In the genomic region with DNA sequence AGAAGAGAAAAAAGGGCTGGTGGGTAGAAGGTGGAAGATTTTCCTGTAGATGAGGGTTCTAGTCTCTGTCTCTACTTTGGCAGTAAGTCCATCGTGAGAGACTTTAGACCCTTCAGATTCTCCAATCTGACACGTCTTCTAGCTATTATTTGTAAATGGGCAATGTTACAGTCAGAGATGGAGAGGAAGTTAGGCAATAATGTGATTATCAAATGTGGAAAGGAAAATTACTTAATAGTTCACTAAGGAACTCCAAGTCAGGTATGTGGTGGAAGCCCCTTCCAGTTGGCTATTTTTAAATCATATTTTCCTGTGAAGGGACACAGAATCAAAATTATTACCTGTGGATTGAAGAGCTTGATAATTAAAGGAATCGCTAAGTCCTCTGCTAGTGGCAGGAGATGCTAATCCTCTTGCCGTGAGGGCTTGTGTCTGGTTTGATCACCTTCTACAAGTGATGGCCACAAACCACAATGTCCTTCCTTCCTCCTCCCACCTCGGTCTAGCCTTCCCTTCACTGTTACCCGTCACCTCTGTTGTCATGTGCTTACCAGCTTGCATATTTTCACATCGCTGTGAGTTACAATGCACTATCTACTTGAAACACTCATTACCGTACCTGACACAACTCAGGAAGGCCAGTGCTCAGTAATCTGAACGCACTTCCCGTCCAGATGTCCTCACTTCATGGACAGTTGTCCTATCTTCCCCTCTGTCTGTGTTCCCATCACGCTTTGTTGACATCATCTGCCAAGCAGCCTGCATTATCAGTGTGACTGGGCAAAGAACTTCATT, we compare ENCODE assay signal across 24 mouse cellular contexts. TPM values are rescaled to one million over a fixed set of nuclear protein-coding genes. Genes with fewer than 3 reads are reported as not detected.
DNase-seq lines count a peak whose midpoint lies in the region; ATAC-seq and TF ChIP-seq lines count a peak whose summit lies in the region.
"Had no signal": no experiment of that assay in that cellular context is flagged by ENCODE, and none has a peak within 500 bp of the region (broad histone marks: within the 10 kb centered on the region; RNA-seq: fewer than 3 reads in every experiment).

No protein-coding gene starts in this region.

- TF ChIP-seq EP300 in liver, postnatal 0 days (IDR thresholded peaks at IDR 0.05; ENCODE audit: low read depth) = peak; percentile 87

- peak overlapping the region; percentile 5; the same call in 1 of the 2 replicates for H3K27ac ChIP-seq in liver, postnatal 0 days (ENCODE audit: low read depth)
- no peak overlapping the region for H3K27ac ChIP-seq in forebrain, embryonic 16.5 days (ENCODE audit: low read length)
- H3K27ac ChIP-seq: hindbrain, postnatal 0 days; neural tube, embryonic 13.5 days had no signal

- no peak overlapping the region for H3K4me2 ChIP-seq in liver, postnatal 0 days (ENCODE audit: low read depth, low read length)
- H3K4me2 ChIP-seq in forebrain, embryonic 16.5 days (ENCODE audit: low read length) = no peak overlapping the region
- H3K4me2 ChIP-seq: heart, embryonic 11.5 days; neural tube, embryonic 13.5 days had no signal

- H3K9me3 ChIP-seq in liver, postnatal 0 days (ENCODE audit: low read length) = no peaks in the 10 kb centered on the region
- no peaks in the 10 kb centered on the region for H3K9me3 ChIP-seq in forebrain, embryonic 16.5 days (ENCODE audit: control insufficient read depth, low read length)
- H3K9me3 ChIP-seq: neural tube, embryonic 13.5 days had no signal

- intact Hi-C loops in heart, postnatal 25 days (cut with DNase I) = no loop called here

- WGBS in liver, postnatal 0 days (ENCODE audit: insufficient replicate concordance) = 34% methylated on average over 11 of the region's 11 CpGs
- 80% methylated on average over 11 of the region's 11 CpGs for WGBS in forebrain, embryonic 16.5 days

- peak; percentile 59 for DNase-seq in heart, adult 11 months
- DNase-seq in heart, postnatal 25 days (ENCODE audit: low spot score) = no peak
- peak; percentile 20 for DNase-seq in liver, postnatal 0 days
- peak; percentile 56 for DNase-seq in splenic B cell, adult 2 months (ENCODE audit: low read depth, low spot score)
- no peak for DNase-seq in thymus, postnatal 10 days (ENCODE audit: low spot score in 2 of 2)
- DNase-seq in frontal cortex, adult 2 months (ENCODE audit: extremely low spot score in 1 of 2, low spot score in 1 of 2) = no peak
- DNase-seq: adrenal gland, postnatal 25 days; cerebellum, adult 9-11 months; forebrain, postnatal 0 days; gastrocnemius, postnatal 14 days; heart, postnatal 36 days; lung, postnatal 4 days; retina, postnatal 1 day; thymus, adult 18-20 months had no signal

- no peaks in the 10 kb centered on the region for H3K4me1 ChIP-seq in liver, postnatal 0 days (ENCODE audit: insufficient read depth)
- H3K4me1 ChIP-seq in forebrain, embryonic 16.5 days (replicated peaks; ENCODE audit: control insufficient read depth, insufficient read depth, low read length) = no peaks in the 10 kb centered on the region
- H3K4me1 ChIP-seq: neural tube, embryonic 13.5 days had no signal

- H3K27me3 ChIP-seq in liver, postnatal 0 days (ENCODE audit: insufficient read depth, low read length) = no peaks in the 10 kb centered on the region
- no peaks in the 10 kb centered on the region for H3K27me3 ChIP-seq in splenic B cell, adult 2 months (ENCODE audit: control insufficient read depth, insufficient read depth, low read length, poor library complexity, severe bottlenecking)
- no peaks in the 10 kb centered on the region for H3K27me3 ChIP-seq in forebrain, embryonic 16.5 days (replicated peaks; ENCODE audit: control insufficient read depth, insufficient read depth, low read length)
- H3K27me3 ChIP-seq: neural tube, embryonic 13.5 days had no signal

- ATAC-seq in granulocyte monocyte progenitor cell, adult 5-6 weeks (replicated peaks; ENCODE audit: poor library complexity, severe bottlenecking) = peak; percentile 79
- peak; percentile 79 for ATAC-seq in liver, postnatal 0 days
- ATAC-seq in forebrain, embryonic 16.5 days = no peak
- ATAC-seq: forebrain, postnatal 0 days; hindbrain, postnatal 0 days; midbrain, embryonic 16.5 days had no signal

- H3K4me3 ChIP-seq in liver, postnatal 0 days (ENCODE audit: low read depth, low read length) = no peak overlapping the region
- no peak overlapping the region for H3K4me3 ChIP-seq in forebrain, embryonic 16.5 days (replicated peaks; ENCODE audit: low read length)
- H3K4me3 ChIP-seq: neural tube, embryonic 13.5 days had no signal

- no peaks in the 10 kb centered on the region for H3K36me3 ChIP-seq in liver, postnatal 0 days (replicated peaks; ENCODE audit: insufficient read depth, low read length)
- H3K36me3 ChIP-seq in splenic B cell, adult 2 months (ENCODE audit: control insufficient read depth, insufficient read depth, low read length, poor library complexity, severe bottlenecking) = no peaks in the 10 kb centered on the region
- H3K36me3 ChIP-seq in forebrain, embryonic 16.5 days (ENCODE audit: control insufficient read depth, insufficient read depth) = no peaks in the 10 kb centered on the region
- H3K36me3 ChIP-seq: neural tube, embryonic 13.5 days had no signal

- H3K9ac ChIP-seq in liver, postnatal 0 days (replicated peaks) = no peak overlapping the region
- no peak overlapping the region for H3K9ac ChIP-seq in forebrain, embryonic 16.5 days (replicated peaks; ENCODE audit: low read depth, low read length)
- H3K9ac ChIP-seq: forebrain, postnatal 0 days; neural tube, embryonic 13.5 days had no signal

- TF ChIP-seq CTCF in liver, postnatal 0 days (IDR thresholded peaks at IDR 0.05; ENCODE audit: low read depth) = no peak

RNA-seq across cellular contexts. Expression of gene Acod1, which starts 1.7 kb away (rescaled TPM):
- total RNA-seq in heart, postnatal 25 days (2021) = not detected
- not detected in 2 replicates for total RNA-seq in granulocyte monocyte progenitor cell, adult 5-6 weeks (2014; fragmentation: Nextera tagmentation)
- 0.67 TPM in 1 of 2 replicates, not detected in the other for total RNA-seq in granulocyte monocyte progenitor cell, adult 5-6 weeks (2017)
- 0.09 TPM in 1 of 2 replicates, not detected in the other for polyA plus RNA-seq in liver, postnatal 0 days (2015; fragmentation: Nextera tagmentation; extraction: Ambion mirVana)
- polyA plus RNA-seq in forebrain, embryonic 16.5 days (2015; fragmentation: Nextera tagmentation; extraction: Ambion mirVana) = not detected in 2 replicates
- polyA plus RNA-seq in frontal cortex, adult 2 months (2012; rRNA removed) = 0.04 and 0.08 TPM in 2 replicates
- total RNA-seq: adrenal gland, postnatal 25 days; ES-E14; forebrain, postnatal 0 days; gastrocnemius, postnatal 14 days; heart, postnatal 36 days; hindbrain, postnatal 0 days; layer of hippocampus, adult 8-10 months; left cerebral cortex, postnatal 10 days had no signal
- polyA plus RNA-seq: forebrain, postnatal 0 days; heart, embryonic 11.5 days; hindbrain, postnatal 0 days; kidney, embryonic 14.5 days; midbrain, embryonic 16.5 days; neural tube, embryonic 13.5 days had no signal

RNA-seq across cellular contexts. Expression of gene Cln5, which starts 21.5 kb away (rescaled TPM):
- 10 to 100 TPM; 17.1 to 18.7 TPM for total RNA-seq in heart, postnatal 25 days (2021)
- total RNA-seq in granulocyte monocyte progenitor cell, adult 5-6 weeks (2014; fragmentation: Nextera tagmentation) = 34.0 and 37.8 TPM in 2 replicates
- 40.2 and 40.5 TPM in 2 replicates for total RNA-seq in granulocyte monocyte progenitor cell, adult 5-6 weeks (2017)
- polyA plus RNA-seq in liver, postnatal 0 days (2015; fragmentation: Nextera tagmentation; extraction: Ambion mirVana) = 14.2 and 15.2 TPM in 2 replicates
- 9.4 TPM in 2 replicates for polyA plus RNA-seq in forebrain, embryonic 16.5 days (2015; fragmentation: Nextera tagmentation; extraction: Ambion mirVana)
- 11.7 and 13.2 TPM in 2 replicates for polyA plus RNA-seq in frontal cortex, adult 2 months (2012; rRNA removed)

RNA-seq across cellular contexts. Expression of gene Fbxl3, which starts 50.9 kb away (rescaled TPM):
- total RNA-seq in heart, postnatal 25 days (2021) = 10 to 100 TPM; 53.9 to 55.5 TPM
- total RNA-seq in granulocyte monocyte progenitor cell, adult 5-6 weeks (2014; fragmentation: Nextera tagmentation) = 30.3 and 40.0 TPM in 2 replicates
- total RNA-seq in granulocyte monocyte progenitor cell, adult 5-6 weeks (2017) = 48.0 and 55.6 TPM in 2 replicates
- 10.2 and 10.7 TPM in 2 replicates for polyA plus RNA-seq in liver, postnatal 0 days (2015; fragmentation: Nextera tagmentation; extraction: Ambion mirVana)
- polyA plus RNA-seq in forebrain, embryonic 16.5 days (2015; fragmentation: Nextera tagmentation; extraction: Ambion mirVana) = 26.5 and 31.0 TPM in 2 replicates
- 94.6 and 101 TPM in 2 replicates for polyA plus RNA-seq in frontal cortex, adult 2 months (2012; rRNA removed)

Comparison
In these comparisons a context has a peak if more than half of its experiments do, and no peak if none do; other contexts are left out.
1. DNase-seq: peak in heart, adult 11 months (single experiment), liver, postnatal 0 days (single experiment) and splenic B cell, adult 2 months (single experiment); none in heart, postnatal 25 days (single experiment), thymus, postnatal 10 days (0 of 2) and frontal cortex, adult 2 months (0 of 2).